Mouse (Mus musculus): ENCODE data around the gene Ccdc14. TPM values are rescaled to one million over a fixed set of nuclear protein-coding genes. Genes with fewer than 3 reads are reported as not detected.

The Ccdc14 gene
- polyA plus RNA-seq, 1 experiment = 1.0 TPM

- Histone ChIP-seq H3K4me2 (ENCODE audit: low read depth) (no peak overlapping the region), H3K27me3 (ENCODE audit: control insufficient read depth, insufficient read depth, insufficient read length) (no peaks in the 10 kb centered on the region)
- no peak for TF ChIP-seq POLR2A (IDR thresholded peaks at IDR 0.05; ENCODE audit: insufficient read length, low read depth)
- TF ChIP-seq CEBPB (IDR thresholded peaks at IDR 0.05; ENCODE audit: insufficient read depth, poor library complexity, severe bottlenecking) = no peak
Observed at GRCm38 (mm10) chr16:34763959-34764591, 73.7 kb downstream of the Ccdc14 start.

GRCm38 (mm10) chr16:34765666-34766065 lies 75.2 kb downstream of the Ccdc14 start:
- Histone ChIP-seq H3K4me3 (no peak overlapping the region), H3ac (ENCODE audit: control insufficient read depth, insufficient read length) (no peak overlapping the region), H3K27me3 (ENCODE audit: control insufficient read depth, insufficient read depth, insufficient read length) (no peaks in the 10 kb centered on the region), H3K79me2 (ENCODE audit: control insufficient read depth, insufficient read depth) (no peaks in the 10 kb centered on the region), H3K36me3 (ENCODE audit: control insufficient read depth, insufficient read depth) (no peaks in the 10 kb centered on the region), H3K4me2 (ENCODE audit: low read depth) (no peak overlapping the region)
- TF ChIP-seq MAX (IDR thresholded peaks at IDR 0.05; ENCODE audit: low read depth) (no peak), TCF12 (IDR thresholded peaks at IDR 0.05; ENCODE audit: insufficient read depth, poor library complexity, severe bottlenecking) (no peak), TCF3 (IDR thresholded peaks at IDR 0.05; ENCODE audit: insufficient read length, low read depth) (no peak), CEBPB (IDR thresholded peaks at IDR 0.05; ENCODE audit: insufficient read depth, poor library complexity, severe bottlenecking) (no peak)

More at GRCm38 (mm10) chr16:34763959-34764591, 73.7 kb downstream of the Ccdc14 start:
- no peaks in the 10 kb centered on the region for H3K36me3 ChIP-seq (ENCODE audit: control insufficient read depth, insufficient read depth)
- no peak overlapping the region for H3K4me3 ChIP-seq
- no peaks in the 10 kb centered on the region for H3K79me2 ChIP-seq (ENCODE audit: control insufficient read depth, insufficient read depth)
- no peak overlapping the region for H3ac ChIP-seq (ENCODE audit: control insufficient read depth, insufficient read length)

DNA sequence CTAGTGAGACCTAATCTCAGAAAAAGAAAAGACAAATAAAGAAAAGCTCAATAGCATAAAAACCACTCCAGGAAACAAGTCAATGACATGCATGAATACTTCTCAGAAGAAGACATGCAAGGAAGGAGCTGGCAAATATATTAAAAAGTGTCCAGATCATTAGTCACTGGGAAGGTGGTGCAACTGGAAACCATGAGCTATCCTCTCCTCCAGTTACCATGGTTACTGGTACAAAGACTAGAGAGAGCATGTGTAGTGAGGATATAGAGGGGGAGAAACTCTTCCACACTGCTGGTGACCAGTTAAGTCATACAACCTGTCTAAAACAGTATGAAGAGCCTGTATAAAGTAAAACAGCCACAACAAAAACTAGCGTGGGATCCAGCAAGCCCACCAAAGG lies 75.8 kb downstream of the Ccdc14 start:
- H3K4me2 ChIP-seq (ENCODE audit: low read depth) = no peak overlapping the region
- no peaks in the 10 kb centered on the region for H3K79me2 ChIP-seq (ENCODE audit: control insufficient read depth, insufficient read depth)
- no peaks in the 10 kb centered on the region for H3K27me3 ChIP-seq (ENCODE audit: control insufficient read depth, insufficient read depth, insufficient read length)
- TF ChIP-seq TCF12 (IDR thresholded peaks at IDR 0.05; ENCODE audit: insufficient read depth, poor library complexity, severe bottlenecking) (no peak), MYOD1 (IDR thresholded peaks at IDR 0.05; ENCODE audit: control insufficient read depth in 1 of 3, insufficient read length in 2 of 3, low read depth in 2 of 3) (no peak)
- H3K4me3 ChIP-seq = no peak overlapping the region
- H3ac ChIP-seq (ENCODE audit: control insufficient read depth, insufficient read length) = no peak overlapping the region
- no peaks in the 10 kb centered on the region for H3K36me3 ChIP-seq (ENCODE audit: control insufficient read depth, insufficient read depth)

DNA sequence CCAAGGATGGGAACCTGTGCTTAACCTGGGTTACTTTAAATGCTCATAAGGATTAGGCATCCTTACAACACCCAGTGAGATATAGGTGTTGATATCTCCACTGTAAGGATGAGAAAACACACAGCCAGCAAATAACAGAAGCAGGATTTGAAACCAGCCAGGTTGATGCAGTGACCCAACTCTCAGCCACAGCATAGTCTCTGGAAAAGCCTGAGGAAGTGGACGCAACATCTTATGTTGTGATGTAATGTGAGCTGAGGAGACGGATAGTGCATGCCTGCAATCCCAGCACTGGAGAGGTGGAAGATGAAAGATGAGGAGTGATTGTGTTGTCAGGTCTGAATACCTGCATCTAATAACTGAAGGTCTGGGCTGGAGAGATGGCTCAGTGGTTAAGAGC lies 77.0 kb downstream of the Ccdc14 start:
- no peak for TF ChIP-seq TCF3 (IDR thresholded peaks at IDR 0.05; ENCODE audit: insufficient read length, low read depth)
- TF ChIP-seq SRF (IDR thresholded peaks at IDR 0.05; ENCODE audit: control insufficient read depth, insufficient read length, low read depth) = no peak
- TF ChIP-seq TCF12 (IDR thresholded peaks at IDR 0.05; ENCODE audit: insufficient read depth, poor library complexity, severe bottlenecking) = no peak
- TF ChIP-seq E2F4 (IDR thresholded peaks at IDR 0.05; ENCODE audit: insufficient read depth) = no peak
- H3K79me2 ChIP-seq (ENCODE audit: control insufficient read depth, insufficient read depth) = no peaks in the 10 kb centered on the region
- H3K27me3 ChIP-seq (ENCODE audit: control insufficient read depth, insufficient read depth, insufficient read length) = no peaks in the 10 kb centered on the region
- no peak overlapping the region for H3ac ChIP-seq (ENCODE audit: control insufficient read depth, insufficient read length)
- no peaks in the 10 kb centered on the region for H3K36me3 ChIP-seq (ENCODE audit: control insufficient read depth, insufficient read depth)
- no peak overlapping the region for H3K4me2 ChIP-seq (ENCODE audit: low read depth)
- H3K4me3 ChIP-seq = no peak overlapping the region

- no peaks in the 10 kb centered on the region for H3K36me3 ChIP-seq (ENCODE audit: control insufficient read depth, insufficient read depth)
- no peak overlapping the region for H3K4me3 ChIP-seq
- H3K79me2 ChIP-seq (ENCODE audit: control insufficient read depth, insufficient read depth) = no peaks in the 10 kb centered on the region
- no peak overlapping the region for H3K4me2 ChIP-seq (ENCODE audit: low read depth)
- TF ChIP-seq MYOG (IDR thresholded peaks at IDR 0.05; ENCODE audit: control insufficient read depth in 1 of 3, insufficient read depth in 1 of 3, insufficient read length in 2 of 3, low read depth in 2 of 3) (no peak), USF1 (IDR thresholded peaks at IDR 0.05; ENCODE audit: low read depth) (no peak), TCF3 (IDR thresholded peaks at IDR 0.05; ENCODE audit: insufficient read length, low read depth) (no peak), REST (IDR thresholded peaks at IDR 0.05; ENCODE audit: insufficient read depth, insufficient read length) (no peak), CEBPB (IDR thresholded peaks at IDR 0.05; ENCODE audit: insufficient read depth, poor library complexity, severe bottlenecking) (no peak)
- no peaks in the 10 kb centered on the region for H3K27me3 ChIP-seq (ENCODE audit: control insufficient read depth, insufficient read depth, insufficient read length)
- no peak overlapping the region for H3ac ChIP-seq (ENCODE audit: control insufficient read depth, insufficient read length)
Observed at GRCm38 (mm10) chr16:34768436-34768835, 78.0 kb downstream of the Ccdc14 start.

GRCm38 (mm10) chr16:34770127-34770526 lies 79.7 kb downstream of the Ccdc14 start:
- no peak overlapping the region for H3ac ChIP-seq (ENCODE audit: control insufficient read depth, insufficient read length)
- no peak for TF ChIP-seq TCF12 (IDR thresholded peaks at IDR 0.05; ENCODE audit: insufficient read depth, poor library complexity, severe bottlenecking)
- no peak for TF ChIP-seq MAX (IDR thresholded peaks at IDR 0.05; ENCODE audit: low read depth)
- TF ChIP-seq REST (IDR thresholded peaks at IDR 0.05; ENCODE audit: insufficient read depth, insufficient read length) = no peak
- TF ChIP-seq POLR2AphosphoS2 (IDR thresholded peaks at IDR 0.05; ENCODE audit: insufficient read length, low read depth) = no peak
- no peak for TF ChIP-seq MYOG (IDR thresholded peaks at IDR 0.05; ENCODE audit: control insufficient read depth in 1 of 3, insufficient read depth in 1 of 3, insufficient read length in 2 of 3, low read depth in 2 of 3)
- TF ChIP-seq E2F4 (IDR thresholded peaks at IDR 0.05; ENCODE audit: insufficient read depth) = no peak
- TF ChIP-seq POLR2A (IDR thresholded peaks at IDR 0.05; ENCODE audit: insufficient read length, low read depth) = no peak
- no peak for TF ChIP-seq CEBPB (IDR thresholded peaks at IDR 0.05; ENCODE audit: insufficient read depth, poor library complexity, severe bottlenecking)
- no peak for TF ChIP-seq MYOD1 (IDR thresholded peaks at IDR 0.05; ENCODE audit: control insufficient read depth in 1 of 3, insufficient read length in 2 of 3, low read depth in 2 of 3)
- no peak for TF ChIP-seq SRF (IDR thresholded peaks at IDR 0.05; ENCODE audit: control insufficient read depth, insufficient read length, low read depth)
- TF ChIP-seq TCF3 (IDR thresholded peaks at IDR 0.05; ENCODE audit: insufficient read length, low read depth) = no peak
- TF ChIP-seq USF1 (IDR thresholded peaks at IDR 0.05; ENCODE audit: low read depth) = no peak
- no peak overlapping the region for H3K4me3 ChIP-seq
- H3K79me2 ChIP-seq (ENCODE audit: control insufficient read depth, insufficient read depth) = no peaks in the 10 kb centered on the region
- H3K36me3 ChIP-seq (ENCODE audit: control insufficient read depth, insufficient read depth) = no peaks in the 10 kb centered on the region
- no peak overlapping the region for H3K4me2 ChIP-seq (ENCODE audit: low read depth)
- peaks cover 5% of the 10 kb centered on the region for H3K27me3 ChIP-seq (ENCODE audit: control insufficient read depth, insufficient read depth, insufficient read length)
